Mouse (Mus musculus) adipocyte (in vitro differentiated cells): ENCODE measurements around the gene AI481877.
"Not testable (repeated sequence)": the region's sequence is repeated elsewhere in the genome, so short reads cannot be mapped to it uniquely, and the experiment has no call there.

Source experiments
- DNase-seq: peaks from one replicate; pipeline ENCODE4 v3.0.0-alpha.2; 2016; ENCODE audit warnings: low spot score

Gene AI481877

GRCm38 (mm10) chr4:59138507-59139033 is at the start of gene AI481877:
Gene AI481877, minus strand, starts transcription at chr4:59138983.
- DNase-seq: not testable (repeated sequence)

- DNase-seq: no peak
Observed at GRCm38 (mm10) chr4:59188474-59188801, 49.7 kb upstream of the AI481877 start.

DNA sequence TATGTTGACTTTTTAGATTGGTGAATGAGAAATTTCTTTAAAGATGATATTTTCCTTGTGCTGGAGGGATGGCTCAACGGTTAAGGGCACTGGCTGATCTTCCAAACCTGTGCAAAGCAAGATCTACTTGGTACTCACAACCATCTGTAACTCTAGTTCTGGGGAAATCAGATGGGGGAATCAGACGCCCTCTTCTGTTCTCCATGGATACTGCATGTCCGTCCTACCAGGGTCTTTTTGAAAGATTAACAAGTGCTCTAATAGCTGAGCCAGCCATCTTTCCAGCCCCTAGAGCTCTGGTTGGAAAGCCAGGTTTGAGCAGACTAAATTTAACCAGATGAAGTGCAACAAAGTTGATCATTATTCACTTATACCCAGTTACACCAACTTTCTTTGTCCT is 48.5 kb upstream of the AI481877 start:
- no peak for DNase-seq

GRCm38 (mm10) chr4:59185671-59186070 is 46.9 kb upstream of the AI481877 start:
- no peak for DNase-seq

DNA sequence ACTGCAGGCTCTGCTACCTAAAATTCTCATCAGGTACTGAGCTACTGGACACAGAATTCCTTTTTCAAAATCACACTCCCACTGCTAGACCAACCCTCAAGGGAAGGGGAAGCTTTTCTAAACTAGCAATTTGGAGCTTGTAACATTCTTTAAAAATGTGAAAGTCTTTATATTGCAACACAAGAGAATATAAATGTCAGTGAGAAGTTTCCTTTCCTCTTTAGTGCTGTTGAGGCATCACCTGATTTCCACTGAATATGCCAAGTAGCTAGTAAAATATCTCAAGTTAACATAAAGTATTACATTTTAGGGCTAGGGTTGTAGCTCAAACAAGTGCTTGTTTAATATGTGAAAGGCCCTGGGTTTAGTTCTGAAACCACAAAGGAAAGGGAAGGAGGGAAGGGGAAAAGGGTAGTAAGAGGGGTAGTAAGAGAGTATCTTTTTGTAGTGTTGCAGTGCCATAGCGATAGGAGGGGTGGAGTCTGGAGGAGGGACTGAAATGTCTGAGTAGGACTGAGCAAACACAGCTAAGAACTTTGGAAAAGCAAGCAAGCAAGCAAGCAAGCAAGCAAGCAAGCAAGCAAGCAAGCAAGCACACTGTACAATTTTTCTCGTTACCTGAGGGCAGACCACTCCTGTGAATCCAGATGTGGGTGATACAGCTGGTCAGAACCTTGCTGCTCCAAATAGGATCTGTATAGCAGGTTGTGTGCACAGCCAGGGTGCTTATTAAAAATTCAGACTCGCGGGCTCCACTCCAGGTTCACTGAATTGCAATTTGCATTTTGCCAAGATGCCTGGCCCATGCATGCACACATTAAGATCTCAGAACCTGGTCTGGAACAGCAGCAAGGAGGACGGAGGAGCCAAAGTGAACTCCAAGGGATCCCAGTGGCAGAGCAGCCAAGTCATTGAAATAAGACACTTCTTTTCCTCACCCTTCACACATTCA is 42.8 kb upstream of the AI481877 start:
- DNase-seq: no peak

GRCm38 (mm10) chr4:59177566-59177965 is 38.8 kb upstream of the AI481877 start:
- no peak for DNase-seq

DNA sequence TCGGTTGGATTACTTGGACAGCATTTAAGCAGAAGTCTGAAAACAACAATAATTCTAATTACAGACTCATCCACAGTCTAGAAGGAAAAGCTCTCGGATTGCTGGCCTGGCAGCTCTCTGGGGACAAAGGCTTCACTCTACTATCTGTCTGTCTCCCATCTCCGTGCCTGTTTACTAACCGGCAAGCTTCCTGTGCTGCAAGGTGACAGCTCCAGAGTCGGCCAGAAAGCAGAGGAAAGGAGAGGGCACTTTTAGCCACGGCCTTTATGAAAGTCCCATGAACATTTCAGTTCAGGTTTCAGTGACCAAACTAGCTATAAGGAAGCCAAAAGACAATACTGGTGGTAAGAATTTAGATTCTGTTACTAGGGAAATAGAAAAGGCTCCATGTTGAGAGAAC is 37.1 kb upstream of the AI481877 start:
- no peak for DNase-seq

DNA sequence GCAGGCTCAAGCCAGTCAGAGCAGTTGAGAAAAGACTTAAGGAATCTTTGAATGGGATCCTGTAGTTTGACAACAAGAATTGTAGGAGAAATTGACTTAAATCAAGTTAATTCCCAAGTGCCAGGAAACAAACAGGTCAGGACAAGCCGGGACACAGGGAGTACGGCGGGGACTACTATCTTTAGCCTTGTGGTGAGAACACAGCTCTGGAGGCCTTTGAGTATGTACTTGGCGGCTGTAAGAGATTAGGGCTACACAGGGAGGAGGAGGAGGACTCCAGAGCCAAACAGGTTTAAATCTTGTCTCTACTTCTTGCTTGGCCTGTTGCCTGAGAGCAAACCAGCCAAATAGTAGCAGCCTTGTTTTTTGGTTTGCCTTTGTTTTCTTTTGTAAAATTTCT is 36.2 kb upstream of the AI481877 start:
- DNase-seq: peak; percentile 58

DNA sequence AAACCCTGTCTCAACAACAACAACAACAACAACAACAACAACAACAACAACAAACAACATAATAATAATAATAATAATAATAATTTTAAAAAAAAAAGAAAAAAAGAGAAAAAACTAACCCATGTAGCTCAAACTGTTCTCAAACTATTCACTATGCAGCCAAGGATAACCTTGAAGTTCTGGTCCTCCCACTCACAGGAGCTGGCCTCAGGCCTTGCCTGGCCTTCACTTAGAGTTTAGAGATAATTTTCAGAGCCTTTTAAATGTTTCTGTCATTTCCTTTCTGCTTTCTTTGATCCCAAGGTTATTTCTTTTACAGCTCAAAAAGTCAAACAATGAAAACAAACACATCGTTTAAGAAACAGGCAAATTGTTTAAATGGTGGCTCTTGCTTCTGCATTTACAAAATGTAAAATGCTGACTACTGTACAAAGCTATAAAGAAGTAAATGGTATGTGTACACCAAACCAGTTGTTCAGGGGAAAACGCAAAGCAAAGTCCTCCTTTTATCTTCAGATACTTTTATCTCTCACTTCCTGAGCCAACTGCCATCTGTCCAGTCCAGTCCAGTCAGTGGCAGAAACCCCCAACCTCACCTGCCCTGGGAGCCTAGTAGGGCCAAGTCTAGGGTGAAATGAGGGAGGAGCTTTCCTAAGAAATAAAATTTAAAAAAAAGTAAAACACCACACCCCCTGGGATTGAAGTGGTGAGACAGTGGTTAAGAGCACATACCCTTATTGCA is 34.6 kb upstream of the AI481877 start:
- DNase-seq: no peak

DNA sequence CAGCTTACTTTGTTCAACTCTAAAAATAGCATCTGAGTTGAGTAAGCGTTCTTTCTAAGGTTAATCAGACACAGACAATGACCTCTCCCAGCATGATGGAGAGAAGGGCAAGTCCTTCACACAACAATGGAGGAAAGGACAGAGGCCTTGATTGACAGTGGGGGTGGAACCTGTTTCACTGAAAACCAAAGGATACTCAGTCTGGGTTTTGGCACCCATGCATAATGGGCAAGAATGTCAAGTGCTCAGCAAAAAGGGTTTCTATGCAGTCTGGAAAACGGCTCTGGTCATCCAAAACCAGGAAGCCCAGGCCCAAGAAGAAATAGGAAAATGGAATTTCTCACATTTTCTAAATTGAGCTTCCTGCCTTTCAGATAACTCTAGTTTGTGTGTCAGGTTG is 33.8 kb upstream of the AI481877 start:
- no peak for DNase-seq

GRCm38 (mm10) chr4:59169981-59170380 is 31.2 kb upstream of the AI481877 start:
- no peak for DNase-seq

DNA sequence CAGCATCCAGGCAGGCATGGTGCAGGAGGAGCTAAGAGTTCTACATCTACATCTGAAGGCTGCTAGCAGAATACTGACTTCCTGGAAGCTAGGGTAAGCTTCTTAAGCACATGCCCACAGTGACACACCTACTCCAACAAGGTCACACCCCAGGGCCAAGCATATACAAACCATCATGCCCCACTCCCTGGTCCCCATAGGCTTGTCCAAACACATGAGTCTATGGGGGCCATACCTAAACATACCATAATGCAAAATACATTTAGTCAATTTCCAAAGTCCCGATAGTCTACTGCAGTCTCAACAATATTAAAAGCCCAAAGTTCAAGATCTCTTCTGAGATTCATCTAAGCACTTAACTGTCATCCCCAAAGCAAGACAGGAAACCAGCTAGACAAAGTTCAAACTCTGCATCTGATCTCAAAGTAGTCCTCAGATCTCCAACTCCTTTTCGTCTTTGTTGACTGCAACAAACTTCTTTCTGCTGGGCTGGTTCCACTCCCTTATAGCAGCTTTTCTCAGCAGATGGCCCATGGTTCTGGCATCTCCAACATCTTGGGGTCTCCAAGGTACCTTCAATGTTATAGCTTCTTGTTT is 28.6 kb upstream of the AI481877 start:
- no peak for DNase-seq

DNA sequence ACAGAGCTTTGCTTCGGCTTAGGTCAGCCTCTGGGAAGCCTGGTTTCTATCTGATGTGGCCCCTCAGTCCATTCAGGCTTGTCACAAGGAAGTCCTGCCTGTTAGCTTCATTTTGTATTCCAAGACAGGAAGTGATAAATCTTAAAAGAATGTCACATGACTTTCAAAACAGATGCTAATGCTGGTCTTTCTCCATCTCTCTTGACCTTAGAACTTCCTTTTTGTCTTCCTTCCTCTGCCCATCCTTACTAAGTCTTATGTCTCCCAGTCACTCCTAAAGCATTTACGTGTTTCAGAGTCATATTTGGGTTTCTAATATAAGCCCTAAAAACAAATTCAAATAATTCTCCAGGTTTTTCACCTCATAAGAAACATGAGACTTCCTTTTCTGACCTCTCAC is 25.3 kb upstream of the AI481877 start:
- no peak for DNase-seq

DNA sequence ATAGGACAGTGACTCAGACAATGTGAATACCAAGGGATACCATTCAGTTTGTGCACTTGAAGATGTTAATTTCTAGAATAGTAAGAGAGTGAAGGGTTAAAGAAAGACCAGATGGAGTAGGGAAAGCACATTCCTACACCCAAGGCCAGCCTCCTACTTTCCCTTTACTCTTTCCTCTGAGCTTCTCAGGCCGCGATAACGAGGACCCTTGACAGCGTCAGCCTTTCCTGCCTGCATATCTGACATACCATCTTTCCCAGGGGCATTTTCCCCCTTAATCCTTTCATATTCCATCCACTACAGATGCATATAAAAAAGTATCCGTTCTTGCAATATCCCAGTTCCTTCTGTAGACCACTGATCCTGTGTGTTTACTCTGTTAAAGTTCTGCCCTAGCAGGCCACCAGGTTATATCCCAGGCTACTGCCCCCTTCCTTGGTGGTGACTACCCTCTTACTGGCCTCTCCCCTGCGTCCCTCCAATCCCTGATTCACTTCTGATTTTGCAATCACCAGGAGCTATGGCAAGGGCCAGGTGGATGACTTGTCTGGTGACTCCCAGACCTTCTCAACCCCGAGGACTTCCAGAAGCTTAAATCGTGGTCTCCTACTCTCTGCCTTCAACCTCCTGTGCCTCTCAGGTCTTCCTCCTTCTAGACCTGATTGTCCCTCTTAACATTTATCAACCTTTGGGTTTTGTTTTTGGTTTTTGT is 22.3 kb upstream of the AI481877 start:
- no peak for DNase-seq

GRCm38 (mm10) chr4:59160289-59160688 is 21.5 kb upstream of the AI481877 start:
- DNase-seq: no peak

DNA sequence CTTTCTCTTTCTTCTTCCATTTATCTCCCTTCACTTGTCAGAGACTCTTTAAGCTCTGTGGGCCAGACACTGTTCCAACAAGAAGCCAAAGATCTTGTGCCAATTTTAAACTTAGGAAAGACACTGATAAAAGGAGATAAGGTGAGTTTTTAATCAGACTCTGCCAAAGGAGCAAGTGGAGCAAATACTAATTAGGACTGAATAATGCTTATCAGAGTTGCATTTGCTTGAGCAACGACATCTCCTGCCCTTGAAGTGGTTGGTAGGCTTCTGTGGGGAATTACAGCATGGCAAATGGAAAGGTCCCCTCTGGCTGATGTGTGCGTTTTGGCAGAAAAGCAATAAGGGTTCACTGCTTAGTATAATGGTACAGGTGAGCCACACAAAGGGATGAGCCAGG is 18.9 kb upstream of the AI481877 start:
- no peak for DNase-seq

DNA sequence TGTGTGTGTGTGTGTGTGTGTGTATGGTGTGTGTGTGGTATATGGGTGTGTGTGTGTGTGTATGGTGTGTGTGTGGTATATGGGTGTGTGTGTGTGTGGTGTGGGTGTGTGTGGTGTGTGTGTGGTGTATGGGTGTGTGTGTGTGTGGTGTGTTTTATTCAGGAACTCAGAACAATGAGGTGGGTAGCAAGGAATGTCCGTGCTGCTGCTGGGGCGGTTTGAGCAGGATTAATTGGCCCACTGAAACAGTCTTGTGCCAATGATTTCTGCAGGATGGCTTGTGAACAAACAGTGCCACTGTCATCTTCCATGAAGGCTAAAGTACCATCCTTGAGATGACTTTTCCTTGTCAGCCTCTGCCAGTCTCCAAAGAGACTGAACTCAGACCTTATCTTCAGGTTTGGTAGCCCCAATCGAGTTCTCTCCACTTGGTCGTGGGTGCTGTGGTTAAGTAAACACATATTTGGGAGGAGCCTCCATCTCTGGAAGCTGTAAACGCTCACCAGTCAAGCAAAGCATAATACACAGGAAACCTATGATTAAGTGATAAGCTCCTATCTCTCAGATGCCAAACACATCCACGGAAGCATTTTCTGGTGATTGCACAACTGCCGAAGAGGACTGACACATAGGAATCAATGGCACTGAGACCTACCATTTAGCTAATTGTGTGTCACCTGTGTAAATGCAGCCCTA is 18.3 kb upstream of the AI481877 start:
- DNase-seq: no peak

- no peak for DNase-seq
Observed at GRCm38 (mm10) chr4:59151953-59152352, 13.2 kb upstream of the AI481877 start.

GRCm38 (mm10) chr4:59150907-59151306 is 12.1 kb upstream of the AI481877 start:
- DNase-seq: no peak

GRCm38 (mm10) chr4:59149043-59149442 is 10.3 kb upstream of the AI481877 start:
- DNase-seq: no peak

DNA sequence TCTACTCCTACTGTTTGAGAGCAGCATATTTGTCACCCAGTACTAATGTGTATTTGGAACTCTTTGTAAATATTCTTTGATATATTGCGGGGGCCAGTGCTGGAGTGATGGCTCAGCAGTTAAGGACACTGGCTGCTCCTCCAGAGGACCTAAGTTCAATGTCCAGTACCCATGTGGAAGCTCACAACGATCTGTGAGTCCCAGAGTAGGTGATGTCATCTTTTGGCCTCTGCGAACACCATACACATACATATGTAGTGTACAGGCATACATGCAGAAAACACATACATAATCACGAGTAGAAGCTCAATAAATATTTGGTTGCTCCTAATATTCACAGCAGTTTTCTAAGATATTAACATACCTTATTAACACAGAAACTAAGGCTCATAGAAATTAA is 9.8 kb downstream of the AI481877 start:
- DNase-seq: no peak
